Mouse (Mus musculus): Measurements from ENCODE around the gene Mdn1.

The Mdn1 gene

DNA sequence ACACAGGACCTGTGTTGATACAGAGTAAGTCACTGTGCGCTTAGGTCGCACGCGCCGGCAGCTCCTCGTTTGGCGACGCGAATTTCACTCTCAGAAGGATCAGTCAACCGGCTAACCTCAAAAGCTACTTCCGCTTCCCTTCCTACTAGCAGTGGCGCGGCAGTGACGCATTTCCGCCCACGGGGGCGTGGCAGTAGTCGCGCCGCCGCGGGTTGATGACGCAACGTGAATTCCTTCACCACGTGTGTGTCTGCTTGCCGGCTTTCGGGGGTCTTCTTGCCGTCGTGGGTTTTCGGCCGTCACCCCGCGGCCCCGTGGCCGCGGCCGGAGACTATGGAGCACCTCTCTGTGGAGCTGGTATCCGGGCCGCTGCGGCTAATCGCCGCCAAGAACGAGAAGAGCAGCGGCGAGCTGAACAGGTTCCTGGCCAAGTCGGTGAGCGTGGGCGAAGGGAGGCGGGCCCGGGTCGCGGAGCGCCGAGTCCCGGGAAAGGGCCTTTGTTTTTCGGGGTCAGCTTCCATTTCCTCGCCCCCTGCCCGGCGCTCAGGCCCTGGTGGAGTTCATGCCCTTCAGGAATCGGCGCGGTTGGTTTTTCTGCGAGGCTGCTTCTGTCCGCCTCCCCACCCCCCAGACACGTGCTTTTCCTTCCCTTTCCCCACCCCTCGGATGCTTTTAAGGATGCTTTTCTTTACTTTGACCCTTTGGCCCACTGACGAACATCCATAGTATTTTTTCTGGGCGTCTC, at the start of gene Mdn1:
Gene Mdn1, plus strand, starts transcription at position 202 of the 745 bp plus-strand sequence.
- peak; percentile 91 for DNase-seq (ENCODE audit: low spot score)

DNA sequence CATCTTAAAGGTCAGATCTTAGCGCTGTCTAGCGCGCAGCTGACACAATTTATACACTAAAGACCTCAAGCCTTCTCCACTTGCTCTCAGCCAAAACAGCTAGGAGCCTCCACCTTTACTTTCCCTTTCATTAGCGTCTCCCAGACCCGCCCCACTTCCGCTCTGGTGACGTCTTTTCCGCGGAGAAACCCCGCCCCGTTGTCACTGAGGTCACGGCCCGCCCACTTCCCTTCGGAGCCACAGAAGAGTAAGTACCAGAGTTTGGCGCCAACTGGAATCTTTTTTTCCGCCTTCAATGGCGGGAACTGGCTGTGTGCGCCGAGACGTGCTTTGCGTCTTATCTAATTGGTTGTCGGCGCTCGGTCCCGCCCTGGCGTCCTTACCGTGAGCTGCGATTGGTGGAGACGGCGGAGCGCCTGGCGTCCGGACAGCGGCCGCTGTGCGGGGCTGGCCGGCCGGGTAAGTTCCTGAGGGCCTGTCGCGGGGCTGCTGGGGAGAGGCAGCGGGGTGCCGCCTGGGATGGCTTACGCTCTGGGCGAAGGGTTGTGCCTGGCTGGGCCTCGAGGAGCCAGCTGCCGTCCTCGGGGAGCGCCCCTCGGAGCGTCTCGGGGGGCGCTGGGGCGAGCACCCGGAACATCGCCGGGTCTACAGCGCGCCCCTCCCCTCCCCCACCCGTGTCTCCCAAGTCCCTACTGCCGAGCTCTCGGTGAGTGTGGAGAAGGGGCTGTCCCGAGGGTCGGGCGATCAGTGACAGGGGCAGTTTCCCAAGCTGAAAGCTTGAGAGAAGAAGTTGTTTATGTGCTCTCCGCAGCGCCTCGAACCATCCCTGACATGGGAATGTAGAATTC, 41.7 kb upstream of the Mdn1 start, which contains the start of gene Casp8ap2:
Gene Casp8ap2, plus strand, starts transcription at position 418 of the 848 bp plus-strand sequence.
- DNase-seq (ENCODE audit: low spot score): peak; percentile 90

DNA sequence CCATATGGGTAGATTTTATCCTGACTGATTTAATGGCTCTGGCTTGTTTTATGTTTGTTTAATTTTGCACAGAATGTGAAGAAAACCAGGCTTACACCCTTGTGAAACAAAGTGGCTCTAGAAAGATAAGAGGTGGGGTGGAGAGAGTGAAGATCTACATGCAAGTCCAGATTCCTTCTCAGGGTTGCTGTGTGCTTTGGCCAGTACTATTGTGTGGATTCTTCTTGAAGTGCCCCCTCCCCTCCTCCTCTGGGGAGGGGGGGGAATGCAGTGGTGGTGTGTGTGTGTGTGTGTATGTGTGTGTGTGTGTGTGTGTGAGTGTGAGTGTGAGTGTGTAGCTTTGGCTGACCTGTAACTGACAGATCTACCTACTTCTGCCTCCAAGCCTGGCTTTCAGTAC, 35.3 kb upstream of the Mdn1 start:
- DNase-seq (ENCODE audit: low spot score): no peak

DNA sequence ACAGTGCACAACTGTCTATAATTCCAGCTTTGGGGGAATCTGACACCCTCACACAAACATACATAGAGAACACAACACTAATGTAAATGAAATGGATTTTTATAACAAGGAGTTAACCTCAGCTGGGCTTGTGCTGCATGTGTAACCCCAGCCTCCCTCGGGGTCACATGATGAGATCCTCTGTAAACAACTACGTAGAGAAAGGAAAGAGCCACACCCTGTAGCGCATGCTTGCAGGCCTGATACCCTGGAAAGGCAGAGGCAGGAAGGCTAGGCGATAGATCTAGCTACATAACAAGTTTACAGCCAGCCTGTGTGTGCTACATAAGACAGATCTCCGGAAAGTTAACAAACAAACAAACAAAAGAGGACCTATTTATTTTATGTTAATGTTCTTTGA, 5.2 kb upstream of the Mdn1 start:
- no peak for DNase-seq (ENCODE audit: low spot score)

DNA sequence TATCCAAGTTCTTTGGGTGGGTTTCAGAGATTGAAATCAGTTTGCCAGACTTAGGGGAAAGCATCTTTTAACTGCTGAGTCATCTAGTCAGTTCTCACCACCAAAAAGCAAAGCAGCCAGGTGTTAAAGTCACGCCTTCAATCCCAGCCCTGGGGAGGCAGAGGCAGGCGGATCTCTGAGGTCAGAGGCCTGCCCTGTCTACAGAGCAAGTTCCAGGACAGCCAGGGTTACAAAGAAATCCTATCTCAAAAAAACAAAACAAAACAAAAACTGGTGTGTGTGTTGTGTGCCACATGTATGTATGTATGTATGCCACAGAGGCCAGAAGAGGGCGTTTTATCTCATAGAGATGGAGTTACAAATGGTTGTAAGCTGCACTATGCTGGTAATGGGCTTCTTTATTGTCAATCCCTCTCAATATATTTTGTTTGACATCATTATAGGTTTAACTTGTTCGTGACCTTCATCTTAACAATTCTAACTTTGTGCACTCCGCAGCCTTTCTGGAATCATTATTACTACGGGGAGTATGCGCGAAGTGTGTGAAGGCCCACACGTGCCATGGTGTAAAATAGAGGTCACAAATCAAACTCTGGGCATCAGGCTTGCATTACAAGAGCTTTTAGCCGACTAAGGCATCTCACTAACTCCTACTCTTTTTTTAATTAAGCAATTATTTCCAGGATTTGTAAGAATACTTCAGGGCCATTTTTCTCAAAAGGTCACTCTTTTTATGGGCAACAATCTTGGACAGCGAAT, 594 bp upstream of the Mdn1 start:
- no peak for DNase-seq (ENCODE audit: low spot score)

DNA sequence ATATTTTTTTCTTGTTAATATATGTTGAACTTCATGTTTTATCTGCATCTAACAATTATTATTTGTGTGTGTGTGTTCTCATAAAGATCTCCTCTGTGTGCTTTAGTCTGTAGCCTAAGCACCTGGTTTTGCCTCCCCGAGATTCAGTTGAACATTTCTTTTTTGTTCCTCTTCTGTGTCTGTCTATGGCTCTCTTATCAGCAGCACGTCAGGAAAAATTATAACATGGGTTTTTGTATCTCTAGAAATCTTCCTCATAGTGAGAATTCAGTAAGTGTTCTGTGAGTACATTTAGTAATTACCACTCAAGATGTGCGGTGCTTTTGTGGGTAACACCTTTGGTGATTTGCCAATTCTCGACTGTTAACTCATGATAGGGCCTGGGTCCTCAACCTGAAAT, 8.9 kb downstream of the Mdn1 start:
- no peak for DNase-seq (ENCODE audit: low spot score)

DNA sequence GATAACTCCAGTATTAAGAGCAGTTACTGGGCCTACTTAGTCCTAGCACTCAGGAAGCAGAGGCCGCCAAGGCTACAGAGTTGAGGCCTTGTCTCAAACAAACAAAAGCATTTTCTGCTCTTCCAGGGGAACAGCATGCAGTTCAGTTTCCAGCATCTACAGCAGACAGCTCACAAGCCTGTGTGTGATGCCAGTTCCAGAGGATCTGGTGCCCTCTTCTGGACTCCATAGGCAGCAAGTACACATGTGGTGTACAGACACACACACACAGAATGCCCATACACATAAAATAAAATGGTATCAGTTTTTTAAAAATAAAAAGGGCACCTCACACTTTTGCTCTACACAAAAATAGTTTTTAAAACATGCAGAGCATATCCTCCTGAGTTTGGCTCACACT, 11.4 kb downstream of the Mdn1 start:
- no peak for DNase-seq (ENCODE audit: low spot score)

DNA sequence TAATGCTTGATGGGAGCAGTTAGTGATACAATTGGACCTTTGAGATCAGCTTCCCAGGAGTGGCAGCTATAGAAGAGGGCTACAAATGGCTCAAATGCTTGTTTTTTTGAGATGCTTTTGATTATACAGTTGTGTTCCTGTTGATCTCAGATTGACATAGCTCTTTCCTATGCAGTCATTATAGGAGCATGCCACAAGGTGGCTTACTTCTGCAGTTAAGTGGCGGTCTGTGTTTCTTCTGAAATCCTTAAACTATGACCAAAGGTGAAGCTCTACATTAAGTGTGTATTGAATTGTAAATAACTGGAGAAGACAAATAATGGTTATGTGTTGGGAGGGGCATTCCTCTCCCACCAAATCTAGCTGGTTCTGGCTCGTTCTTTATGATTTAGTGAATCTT, 12.9 kb downstream of the Mdn1 start:
- DNase-seq (ENCODE audit: low spot score): no peak

DNA sequence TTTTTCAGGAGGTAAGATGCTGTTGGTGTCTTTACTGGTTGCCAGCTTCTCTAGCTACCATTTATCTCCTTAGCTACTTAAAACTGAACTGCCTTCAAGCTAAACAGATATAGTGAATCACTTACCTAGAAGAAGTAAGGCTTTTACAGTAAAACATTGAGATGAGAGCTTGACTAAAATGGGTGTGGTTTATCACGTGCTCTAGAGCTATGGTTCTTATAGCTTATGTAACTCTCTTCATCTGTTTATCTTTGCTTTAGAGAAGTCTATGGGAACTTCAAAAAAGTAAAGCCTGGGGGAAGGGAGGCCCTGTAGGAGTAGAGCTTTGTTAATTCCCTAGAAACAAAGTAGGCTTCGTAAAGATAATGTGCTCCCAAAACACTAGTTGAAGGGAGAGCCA, 17.1 kb downstream of the Mdn1 start:
- no peak for DNase-seq (ENCODE audit: low spot score)

DNA sequence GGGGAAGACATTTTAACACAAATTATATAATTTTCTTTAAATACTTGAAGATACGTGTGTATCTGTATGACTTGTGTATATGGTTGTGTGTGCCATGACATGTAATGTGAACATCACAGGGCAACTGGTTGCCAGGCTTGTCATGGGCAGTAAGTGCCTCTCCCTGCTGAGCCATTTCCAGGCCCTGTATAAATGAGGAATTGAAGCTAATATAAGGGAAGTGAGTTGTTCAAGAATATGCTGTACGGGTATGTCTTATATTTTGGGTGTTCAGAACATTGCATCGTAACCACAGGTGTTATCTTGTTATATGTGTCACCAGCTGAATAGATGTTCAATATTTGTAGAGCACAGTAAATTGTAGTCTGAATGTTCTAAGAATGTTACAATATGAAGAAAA, 20.6 kb downstream of the Mdn1 start:
- no peak for DNase-seq (ENCODE audit: low spot score)

DNA sequence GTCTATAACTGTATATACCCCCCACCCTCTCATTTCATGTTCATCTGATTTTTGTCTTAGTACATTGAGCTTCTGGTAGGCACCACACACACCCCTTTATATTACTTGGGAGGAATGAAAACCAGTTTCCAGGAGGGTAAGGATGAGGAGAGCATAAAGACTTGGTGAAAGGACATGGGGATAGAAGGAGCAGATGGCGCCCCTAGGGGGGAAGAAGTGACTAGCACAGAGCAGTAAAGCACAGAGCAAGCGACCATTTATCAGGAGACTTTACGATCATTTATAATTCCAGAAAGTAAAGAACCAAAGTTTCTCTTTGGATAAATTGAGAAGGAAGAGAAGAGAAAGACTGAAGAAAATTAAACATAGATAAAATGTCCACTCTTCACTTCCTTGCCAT, 23.9 kb downstream of the Mdn1 start:
- DNase-seq (ENCODE audit: low spot score): no peak

DNA sequence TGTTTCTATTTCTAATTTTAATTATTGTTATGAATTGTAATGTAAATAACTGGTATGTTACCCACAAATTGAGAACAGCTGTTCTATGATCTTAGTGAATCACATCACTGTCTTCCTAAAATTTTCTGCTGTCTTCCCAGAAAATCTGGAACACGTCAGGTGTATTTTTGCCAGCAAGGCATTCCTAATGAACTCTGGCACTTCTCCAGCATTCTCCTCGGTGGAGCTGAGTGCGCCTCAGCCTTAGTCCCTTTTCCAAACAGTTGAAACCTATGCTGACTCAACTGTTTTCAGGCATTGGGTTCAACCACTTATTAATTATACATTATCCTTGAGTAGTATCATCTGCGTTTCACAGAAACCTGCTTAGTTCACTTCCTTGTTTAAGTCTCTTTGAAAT, 25.6 kb downstream of the Mdn1 start:
- no peak for DNase-seq (ENCODE audit: low spot score)

DNA sequence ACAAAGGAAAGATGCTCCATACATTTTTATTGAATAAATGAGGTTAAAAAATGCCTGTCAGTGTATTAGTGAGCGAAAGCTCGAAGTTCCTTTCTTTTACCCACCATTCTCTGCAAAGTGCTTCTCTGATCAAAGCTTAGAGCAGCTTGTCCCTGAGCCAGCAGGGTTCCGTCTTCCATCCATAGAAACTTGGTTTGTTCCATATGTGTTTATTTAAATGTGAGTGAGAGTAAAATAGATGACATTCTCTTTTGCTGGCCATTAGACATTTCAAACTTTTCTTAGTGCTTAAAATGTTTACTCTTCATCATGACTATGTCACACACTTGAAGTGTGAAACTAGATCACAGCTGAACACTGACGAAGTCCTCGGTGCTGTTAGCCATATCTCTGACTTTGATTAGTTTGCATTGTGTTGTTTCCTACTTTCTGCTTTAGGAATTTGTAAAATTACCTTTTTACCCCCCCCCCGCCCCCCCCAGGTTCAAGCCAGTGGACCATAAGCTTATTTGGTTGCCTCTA, 26.2 kb downstream of the Mdn1 start:
- no peak for DNase-seq (ENCODE audit: low spot score)

DNA sequence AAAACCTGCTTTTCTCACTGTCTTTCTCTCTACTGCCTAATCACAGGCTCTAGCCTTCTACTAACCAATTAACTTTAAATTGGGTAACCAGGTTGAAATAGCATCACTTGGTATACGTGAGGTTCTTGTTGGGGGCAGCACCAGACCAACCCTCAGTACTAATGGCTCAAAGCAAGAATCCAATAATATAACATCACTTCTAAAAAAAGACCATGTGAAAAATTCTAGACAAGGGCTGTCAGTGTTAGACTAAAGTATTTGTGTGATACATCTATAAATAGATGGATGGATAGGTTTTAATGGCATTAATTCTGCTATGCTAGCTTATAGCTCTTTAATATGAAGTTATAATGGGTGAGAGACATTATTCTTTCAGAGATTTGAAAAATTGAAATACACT, 60.8 kb downstream of the Mdn1 start:
- DNase-seq (ENCODE audit: low spot score): no peak

DNA sequence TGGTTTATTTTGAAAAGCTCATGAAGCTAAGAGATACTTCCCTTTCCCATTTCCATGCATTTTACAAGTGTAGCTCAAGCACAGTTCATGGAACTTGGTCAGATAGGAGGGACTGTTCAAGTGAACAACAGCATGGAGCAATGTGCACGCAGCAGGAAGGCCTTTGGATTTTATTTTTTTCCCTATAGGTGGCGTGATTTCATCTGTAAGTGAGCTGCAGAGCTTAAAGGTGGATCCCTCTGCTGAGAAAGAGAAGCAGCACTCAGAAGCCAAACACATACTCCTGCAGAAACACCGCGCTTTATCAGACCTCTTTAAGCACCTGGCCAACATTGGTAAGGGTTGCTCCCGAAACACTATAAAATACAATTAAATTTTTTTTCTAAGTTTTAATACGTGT, 88.5 kb downstream of the Mdn1 start:
- DNase-seq (ENCODE audit: low spot score): no peak

DNA sequence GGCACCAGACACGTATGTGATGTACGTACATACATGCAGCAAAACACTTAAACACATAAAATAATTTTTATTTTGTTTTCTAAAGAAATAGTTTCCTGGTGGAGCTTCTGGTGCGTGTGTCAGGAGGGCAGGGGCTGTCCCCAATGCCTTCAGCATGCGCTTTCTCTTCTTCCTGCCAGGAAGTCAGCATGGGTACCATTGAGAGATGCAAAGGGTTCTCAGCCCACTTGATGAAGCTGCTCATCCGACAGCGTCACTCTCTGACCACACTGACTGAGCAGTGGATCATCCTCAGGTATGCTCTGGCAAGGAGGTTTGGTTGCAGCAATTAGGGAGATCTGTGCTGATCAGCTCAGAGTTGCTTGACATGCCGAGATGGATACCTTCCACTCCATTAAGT, 91.5 kb downstream of the Mdn1 start:
- DNase-seq (ENCODE audit: low spot score): no peak

DNA sequence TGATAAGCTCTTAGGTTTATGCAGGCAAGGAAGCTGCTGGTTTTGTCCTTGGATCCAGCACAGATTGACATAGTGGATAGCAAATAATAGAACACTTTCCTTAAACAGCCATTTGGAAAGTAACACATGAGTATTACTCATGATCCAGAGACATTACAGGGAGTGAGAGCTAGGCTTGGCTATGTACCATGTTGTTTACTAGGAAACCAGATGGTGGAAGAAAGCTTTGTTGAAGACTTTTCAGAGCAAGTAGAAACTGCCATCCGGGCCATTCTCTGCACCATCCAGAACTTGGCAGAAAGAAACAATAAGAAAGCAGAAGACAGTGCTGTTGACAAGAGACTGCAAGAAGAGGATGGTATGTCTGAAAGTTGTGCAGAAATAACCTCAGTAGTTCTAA, 93.8 kb downstream of the Mdn1 start:
- no peak for DNase-seq (ENCODE audit: low spot score)

DNA sequence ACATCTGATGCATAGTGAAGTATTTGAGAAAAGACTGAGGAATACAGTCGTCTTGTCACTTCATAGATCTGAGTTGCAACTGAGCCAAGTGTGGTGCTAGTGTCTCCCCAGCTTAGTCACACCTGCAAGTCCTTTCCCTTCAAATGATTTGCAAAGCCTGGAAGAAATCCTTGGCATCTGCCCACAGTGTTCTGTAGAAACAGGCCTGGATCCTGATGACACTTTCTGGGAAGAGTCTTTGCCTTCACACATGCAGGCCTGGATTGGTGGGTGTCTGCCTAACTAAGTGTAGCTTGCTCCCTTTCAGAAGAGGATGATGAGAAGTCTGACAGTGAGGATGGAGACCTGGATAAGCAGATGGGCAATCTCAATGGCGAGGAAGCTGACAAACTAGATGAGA, 100.5 kb downstream of the Mdn1 start:
- no peak for DNase-seq (ENCODE audit: low spot score)

DNA sequence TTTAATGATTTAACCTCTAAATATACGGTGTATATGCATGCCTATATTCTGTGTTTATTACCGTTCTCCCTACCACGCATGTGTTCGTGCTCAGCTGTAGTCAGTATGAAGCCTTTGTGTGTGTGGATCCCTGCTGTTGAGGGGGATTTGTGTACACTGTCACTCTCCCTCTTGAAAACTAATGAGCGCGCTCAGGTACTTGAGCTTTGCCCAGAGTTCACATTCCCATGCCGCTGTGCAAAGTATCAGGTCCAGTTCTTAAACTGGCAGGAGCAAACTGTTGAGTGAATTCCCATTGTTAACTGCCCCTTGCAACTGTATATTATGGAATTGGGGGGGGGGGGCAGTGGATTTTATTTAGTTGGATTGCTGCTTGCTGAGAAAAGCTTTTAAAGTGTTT, 110.6 kb downstream of the Mdn1 start:
- no peak for DNase-seq (ENCODE audit: low spot score)

DNA sequence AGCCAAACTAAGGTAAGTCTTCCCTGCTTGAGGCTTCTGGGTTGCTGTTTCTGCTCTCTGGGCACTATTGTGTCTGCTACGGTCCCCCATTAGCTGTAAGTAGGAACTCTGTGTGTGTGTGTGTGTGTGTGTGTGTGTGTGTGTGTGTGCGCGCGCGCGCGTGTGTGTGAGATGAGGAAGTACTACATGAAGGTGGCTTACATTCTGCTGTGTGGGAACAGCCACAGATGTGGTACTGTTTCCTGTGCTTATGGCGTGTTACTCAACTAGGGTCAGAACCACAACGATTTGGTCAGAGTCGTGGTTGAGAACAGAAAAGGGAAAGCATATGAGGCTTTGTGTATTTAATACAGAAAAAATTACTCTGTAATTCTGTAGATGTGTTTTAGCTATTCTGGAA, 111.1 kb downstream of the Mdn1 start:
- DNase-seq (ENCODE audit: low spot score): no peak

DNA sequence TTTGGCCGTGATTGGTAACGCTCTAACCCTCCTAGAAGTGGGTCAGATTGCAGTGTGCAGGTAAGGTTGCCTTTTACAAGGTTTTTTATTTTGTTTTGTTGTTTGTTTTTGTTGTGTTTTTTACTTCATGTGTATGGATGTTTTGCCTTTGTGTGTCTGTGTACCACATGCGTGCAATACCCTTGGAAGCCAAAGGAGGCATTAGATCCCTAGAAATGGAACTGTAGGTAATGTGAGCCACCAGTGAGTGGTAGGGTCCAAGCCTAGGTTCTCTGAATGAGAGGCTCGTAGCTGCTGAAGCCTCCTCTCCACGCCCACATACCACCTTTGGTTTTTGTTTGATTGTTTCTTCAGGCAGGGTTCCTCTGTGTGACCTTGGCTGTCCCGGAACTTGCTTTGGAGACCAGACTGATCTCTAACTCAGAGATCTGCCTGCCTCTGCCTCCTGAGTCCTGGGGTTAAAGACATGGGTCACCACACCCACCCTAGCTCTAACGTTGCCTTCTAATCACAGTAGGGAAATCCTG, 113.4 kb downstream of the Mdn1 start:
- DNase-seq (ENCODE audit: low spot score): no peak

DNA sequence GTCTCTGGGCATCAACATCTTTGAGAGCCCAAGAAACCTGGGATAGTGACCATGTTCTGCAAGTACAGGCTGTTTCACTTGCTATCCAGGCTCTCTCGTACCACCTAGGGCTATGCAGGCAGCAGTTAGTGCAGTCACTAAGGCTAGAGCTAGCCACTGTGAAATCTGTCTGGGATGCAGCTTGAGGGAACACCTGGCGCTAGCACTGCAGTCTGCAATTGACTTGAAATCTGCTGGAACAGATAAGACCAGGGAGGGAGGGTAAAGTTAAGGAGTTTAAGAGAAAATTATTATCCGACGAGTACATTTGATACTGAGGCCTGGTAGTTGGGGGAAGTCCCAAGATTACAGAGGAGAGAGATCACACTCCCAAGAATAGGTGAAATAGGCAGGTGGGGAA, 123.1 kb downstream of the Mdn1 start:
- DNase-seq (ENCODE audit: low spot score): no peak

All from ovary, postnatal 10 days (tissue).